Mouse (Mus musculus) layer of hippocampus, postnatal 10 days (tissue): ENCODE measurements around the gene Atp5l. TPM values are rescaled to one million over a fixed set of nuclear protein-coding genes. Genes with fewer than 3 reads are reported as not detected.

Experiments
- DNase-seq, 2 experiments: peaks; one replicate each; pipeline ENCODE4 v3.0.0; 2021; ENCODE audit warnings: low spot score in 2 of 2
- total RNA-seq, 2 experiments: library from RNA; stranded (reverse); gene quantifications; 2 replicates each; pipeline ENCODE4 v1.2.3; 2021

Gene Atp5l
- total RNA-seq, 2 experiments from 2014 or later = 394 to 460 TPM

- no peak for DNase-seq
Measured at GRCm38 (mm10) chr9:44899716-44900115, 20.8 kb downstream of the Atp5l start.

DNA sequence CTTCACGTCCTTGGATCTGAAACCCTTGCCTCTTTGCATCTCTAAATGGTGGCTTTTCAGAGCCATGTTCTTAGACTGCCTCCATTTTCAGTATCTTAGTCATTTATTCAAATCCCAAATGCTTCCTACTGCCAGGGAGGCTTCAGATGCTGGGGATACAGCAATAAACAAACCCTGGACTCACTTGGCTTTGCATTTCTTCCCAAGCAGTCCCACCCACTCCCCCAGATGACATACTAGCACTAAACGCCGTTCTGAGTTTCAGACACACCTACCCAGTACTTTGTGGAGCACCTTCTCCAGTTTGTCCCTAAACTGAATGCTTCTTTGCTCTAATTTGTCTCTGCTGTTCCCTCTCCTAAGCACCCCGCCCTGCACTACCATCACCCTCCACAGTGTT, 23.5 kb downstream of the Atp5l start:
- DNase-seq = no peak

DNA sequence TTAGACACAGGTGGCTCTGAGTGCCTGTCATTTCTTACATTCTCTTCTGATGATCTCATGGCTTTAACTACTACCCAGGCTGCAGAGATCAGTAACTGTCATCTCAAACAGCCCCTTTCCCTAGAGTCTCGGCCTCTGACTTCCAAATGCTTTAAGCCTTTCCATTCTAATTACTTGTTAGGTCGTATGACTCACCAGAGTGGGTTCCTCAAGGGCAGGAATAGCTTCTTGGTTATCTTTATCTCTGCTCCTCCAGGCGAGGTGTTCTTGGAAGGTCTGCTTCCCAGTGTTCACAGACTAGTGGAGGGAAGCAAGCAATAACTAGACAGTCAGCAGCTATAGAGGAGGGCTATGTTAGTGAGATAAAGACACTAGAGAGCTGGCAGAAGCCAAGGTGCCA, 27.9 kb downstream of the Atp5l start:
- no peak for DNase-seq

DNA sequence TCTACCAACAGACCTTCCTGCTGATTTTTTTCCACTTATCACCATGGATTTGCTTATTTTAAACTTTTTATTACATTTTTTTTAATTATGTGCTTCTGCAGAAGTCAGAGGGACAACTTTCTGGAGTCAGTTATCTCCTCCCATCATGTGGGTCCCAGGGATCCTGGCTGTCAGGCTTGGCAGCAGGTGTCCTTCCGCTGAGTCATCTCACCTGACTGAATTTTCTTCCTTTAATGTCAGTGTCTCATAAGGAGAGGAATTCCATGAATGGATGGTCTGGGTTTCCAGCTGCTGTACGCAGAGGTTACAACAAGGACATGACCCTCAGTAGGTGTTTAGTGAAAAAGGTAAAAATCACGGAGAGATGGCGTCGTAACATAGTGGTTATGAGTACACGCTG, 29.3 kb downstream of the Atp5l start:
- DNase-seq = no peak

DNA sequence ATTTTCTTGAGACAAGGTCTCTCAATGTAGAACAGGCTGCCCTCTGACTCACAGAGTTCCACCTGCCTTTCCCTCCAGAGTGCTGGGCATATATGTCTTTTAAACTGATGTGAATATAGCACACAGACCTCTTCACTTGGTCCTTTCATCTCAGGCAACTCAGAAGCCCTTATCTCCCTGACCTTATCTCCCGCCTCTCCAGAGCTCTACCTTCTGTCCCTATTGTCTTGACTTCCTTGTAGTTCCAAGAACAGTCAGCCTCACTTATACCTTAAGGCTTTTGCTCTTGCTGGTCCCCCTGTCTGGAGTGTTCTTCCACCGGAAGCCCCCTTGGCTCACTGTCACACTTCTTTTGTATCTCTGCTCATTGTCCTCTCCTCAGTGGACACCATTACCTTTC, 30.4 kb downstream of the Atp5l start:
- no peak for DNase-seq

- no peak for DNase-seq
Measured at GRCm38 (mm10) chr9:44888114-44888624, 32.4 kb downstream of the Atp5l start.

DNA sequence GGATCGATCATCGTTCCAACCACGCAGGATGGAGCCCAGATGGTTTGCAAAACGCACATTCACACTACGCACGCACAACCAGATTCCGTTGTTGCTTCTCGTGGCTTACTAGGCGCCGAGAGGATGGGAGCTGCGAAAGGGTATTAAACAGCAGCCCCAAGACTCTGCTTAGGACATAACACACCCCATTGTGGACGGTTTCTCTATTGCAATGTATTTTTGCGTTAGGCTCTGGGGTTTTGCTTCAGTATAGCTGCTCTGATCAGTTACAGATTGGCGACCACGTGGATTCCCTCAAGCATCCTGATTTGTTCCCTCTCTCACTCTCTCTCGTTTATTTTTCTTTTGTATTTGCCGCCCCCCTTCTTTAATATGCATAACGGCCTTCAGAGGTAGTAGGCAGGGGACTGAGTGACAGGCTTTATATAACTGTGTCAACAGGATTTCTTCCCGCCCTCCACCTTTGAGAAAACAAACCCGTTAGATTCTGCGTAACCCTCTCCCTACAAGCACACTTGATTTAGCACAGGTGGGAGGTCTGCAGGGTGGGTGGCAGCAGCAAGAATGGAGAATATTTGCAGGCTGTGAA, 37.5 kb downstream of the Atp5l start:
- DNase-seq = peak; percentile 60 to 64

DNA sequence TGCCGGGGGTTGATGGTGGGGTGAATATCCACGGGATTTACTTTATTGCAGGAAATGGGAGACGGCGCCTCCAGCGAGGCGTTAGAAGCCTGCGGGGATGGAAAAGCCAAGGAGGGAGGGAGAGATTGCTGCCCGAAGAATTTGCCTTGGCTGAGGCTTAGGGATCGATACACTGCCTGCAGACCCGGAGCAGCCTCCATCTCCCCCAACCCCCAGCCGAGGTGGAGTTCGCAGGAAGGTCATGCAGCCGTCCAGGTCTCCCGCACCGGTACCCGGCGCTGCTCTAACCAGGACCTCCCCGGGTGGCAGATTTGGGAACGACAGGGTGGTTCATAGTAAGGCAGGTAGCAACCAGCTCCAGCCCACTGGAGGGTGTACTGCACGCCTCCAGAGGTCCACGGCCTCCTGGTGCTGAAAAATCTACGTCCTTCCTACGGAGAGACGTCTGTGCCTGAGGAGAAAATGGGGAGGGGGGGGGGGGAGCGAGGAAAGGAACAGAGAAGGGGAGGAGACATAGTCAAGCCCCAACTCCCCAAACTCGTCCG, 38.0 kb downstream of the Atp5l start:
- DNase-seq = peak; percentile 60 to 67

GRCm38 (mm10) chr9:44881941-44882435, 38.6 kb downstream of the Atp5l start:
- peak; percentile 72 to 81 for DNase-seq

DNA sequence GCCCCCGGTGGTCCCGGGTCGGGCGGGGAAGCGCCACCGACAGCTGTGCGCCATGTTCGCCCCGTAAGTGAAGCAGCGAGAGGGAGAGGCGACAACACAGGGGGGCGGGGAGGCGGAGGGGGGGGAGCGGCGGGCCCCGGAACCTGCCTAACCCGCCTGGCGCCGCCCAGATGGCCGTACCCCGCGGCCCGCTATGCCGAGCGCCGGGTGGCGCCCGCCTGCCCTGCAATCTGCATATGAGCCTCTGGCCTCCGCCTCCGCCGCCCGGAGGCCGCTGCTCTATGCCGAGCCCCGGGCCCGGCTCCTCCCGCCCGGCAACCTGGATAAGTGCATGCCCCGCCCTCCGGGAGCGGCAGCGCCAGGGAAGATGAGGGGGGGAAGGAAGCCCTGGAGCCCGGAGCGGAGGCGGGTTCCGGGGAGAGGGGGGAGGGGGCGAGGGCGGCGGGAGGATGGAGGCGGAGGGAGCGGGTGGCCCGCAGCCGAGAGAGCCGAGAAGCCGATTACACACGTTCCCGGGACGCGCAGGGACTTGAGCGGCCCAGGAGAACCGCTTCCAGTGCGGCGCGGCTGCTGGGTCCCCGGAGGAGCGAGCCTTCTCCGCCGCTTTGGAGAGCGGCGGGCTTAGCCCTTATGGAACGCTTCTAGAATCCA, 39.2 kb downstream of the Atp5l start, which contains the start of gene Kmt2a:
Gene Kmt2a, minus strand, starts transcription at position 76 of the 651 bp plus-strand sequence.
- peak; percentile 100 for DNase-seq

DNA sequence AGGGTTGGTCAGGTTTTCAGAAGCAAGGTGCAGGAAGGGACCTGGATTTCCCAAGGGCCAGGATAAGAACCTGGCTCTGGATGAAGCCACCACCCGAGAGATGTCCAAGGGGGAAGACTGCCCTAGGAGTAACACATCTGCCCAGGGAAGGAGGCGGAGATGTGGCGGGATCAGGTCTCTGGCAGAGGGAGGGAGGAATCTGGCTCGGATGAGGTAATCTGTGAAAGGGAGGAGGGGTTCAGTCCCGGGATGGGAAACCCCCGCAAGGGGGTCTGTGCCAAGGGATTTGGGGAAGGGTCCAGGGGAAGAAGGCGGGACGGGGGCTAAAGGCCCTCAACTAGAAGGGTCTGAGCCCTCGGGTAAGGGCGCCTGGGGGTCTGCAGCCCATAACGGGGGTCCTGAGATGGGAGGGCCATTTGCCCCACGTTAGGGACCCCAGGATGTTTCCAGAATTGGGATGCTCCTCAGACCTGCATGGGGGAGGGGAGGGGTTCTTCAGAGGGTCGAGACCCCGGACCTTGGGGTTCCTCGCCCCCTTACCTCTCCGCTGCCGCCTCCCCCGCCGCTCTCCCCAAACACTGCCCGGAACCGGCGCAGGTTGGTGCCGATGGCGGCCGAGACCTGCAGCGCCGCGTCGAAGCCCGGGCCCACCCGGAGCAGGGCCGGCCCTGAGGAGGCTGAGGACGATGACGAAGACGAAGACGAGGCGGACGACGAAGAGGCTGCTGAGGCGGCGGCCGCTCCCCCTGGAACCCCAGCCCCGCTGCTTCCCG, 40.0 kb downstream of the Atp5l start:
- DNase-seq = peak; percentile 36 to 50

- DNase-seq = peak in 1 of 2 experiments; percentile 30
Measured at GRCm38 (mm10) chr9:44879694-44880271, 40.8 kb downstream of the Atp5l start.

GRCm38 (mm10) chr9:44878776-44879500, 41.6 kb downstream of the Atp5l start:
- no peak for DNase-seq

GRCm38 (mm10) chr9:44877686-44878085, 42.9 kb downstream of the Atp5l start:
- no peak for DNase-seq

GRCm38 (mm10) chr9:44875476-44875875, 45.1 kb downstream of the Atp5l start:
- no peak for DNase-seq

DNA sequence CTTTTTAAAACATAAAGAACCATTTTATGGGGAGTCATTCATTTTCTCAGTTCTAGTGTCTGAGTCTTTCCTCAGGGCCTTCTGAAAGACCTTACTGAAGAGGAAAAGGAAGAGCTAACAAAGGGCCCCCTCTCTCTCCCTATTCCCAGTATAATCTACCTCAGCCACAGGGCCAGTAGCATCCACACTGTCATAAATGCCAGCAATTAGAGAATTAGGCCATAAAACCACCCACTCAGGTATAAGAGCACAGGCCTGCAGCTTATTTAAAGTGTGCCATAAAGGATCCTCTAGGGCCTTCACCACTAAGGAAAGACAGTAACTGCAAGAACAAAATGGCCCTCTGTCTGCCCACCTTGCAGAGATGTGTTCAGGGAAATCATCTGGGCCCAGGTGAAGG, 46.3 kb downstream of the Atp5l start:
- DNase-seq = no peak

DNA sequence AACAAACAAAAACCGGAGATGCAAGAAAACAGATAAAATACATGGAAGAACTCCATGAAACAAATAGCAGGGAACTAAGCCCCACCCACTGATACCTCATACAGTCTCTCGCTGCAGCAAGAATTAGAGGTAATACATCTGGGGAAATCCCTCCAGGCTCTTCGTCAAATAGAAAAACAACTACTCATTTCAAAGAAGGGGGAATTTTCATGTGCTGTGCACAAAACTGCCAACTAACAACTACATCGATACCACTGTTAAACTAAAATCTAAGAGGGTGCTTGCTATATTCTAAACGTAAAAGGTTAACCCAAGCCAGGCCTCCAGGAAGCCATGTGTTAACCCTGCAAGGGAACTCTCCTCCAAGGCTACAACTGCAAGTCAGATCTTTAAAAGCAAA, 46.9 kb downstream of the Atp5l start:
- no peak for DNase-seq

- DNase-seq = no peak
Measured at GRCm38 (mm10) chr9:44868336-44869094, 52.0 kb downstream of the Atp5l start.

- no peak for DNase-seq
Measured at GRCm38 (mm10) chr9:44867664-44868063, 52.9 kb downstream of the Atp5l start.
